Mouse (Mus musculus): Measurements from ENCODE around the gene Pbx4.

DNA sequence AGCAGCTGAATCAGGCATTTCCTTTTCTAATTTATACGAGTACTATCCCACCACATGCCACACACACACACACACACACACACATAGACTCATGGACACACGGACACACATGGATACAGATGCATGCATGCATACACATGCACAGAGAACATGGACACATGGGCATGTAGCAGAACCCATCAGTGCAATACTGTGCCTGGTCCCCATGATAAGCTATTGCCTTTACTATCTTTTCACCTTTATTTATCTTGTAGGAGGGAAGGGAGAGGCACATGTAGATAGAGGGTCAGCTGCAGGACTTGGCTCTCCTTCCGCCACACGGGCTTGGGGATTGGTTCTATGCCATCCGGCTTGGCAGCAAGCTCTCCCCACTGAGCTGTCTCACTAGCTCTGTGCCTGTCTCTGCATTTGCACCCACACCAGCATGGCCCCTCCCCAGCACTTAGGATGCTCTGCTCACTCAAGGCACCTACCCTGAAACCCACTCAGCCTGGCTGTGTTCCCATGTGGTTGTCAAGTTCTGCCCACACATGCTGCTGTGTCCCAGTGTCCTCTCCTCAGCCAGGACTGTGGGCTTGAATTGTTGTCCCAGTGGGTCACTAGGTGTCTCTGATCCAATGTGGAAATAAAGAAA lies 31.2 kb downstream of the Pbx4 start:
- TF ChIP-seq CTCF (IDR thresholded peaks at IDR 0.05; ENCODE audit: low read depth, low read length) (no peak), EP300 (IDR thresholded peaks at IDR 0.05; ENCODE audit: insufficient read depth, low read depth, low read length) (no peak)

All from ES-Bruce4 (cell line).